Mouse (Mus musculus) hindbrain, postnatal 0 days (tissue): ENCODE results near the gene Gm10974. TPM values are rescaled to one million over a fixed set of nuclear protein-coding genes. Genes with fewer than 3 reads are reported as not detected.

Source experiments
- ATAC-seq: fragments of 200-750 bp; cut with Nextera tagmentation; 2 replicates; pipeline ENCODE4 v1.8.0; 2017; ENCODE audit warnings: mild to moderate bottlenecking, moderate TSS enrichment, moderate library complexity
- DNase-seq: peaks from one replicate; pipeline ENCODE4 v3.0.0-alpha.2; 2015; ENCODE audit warnings: low spot score
- H3K27ac ChIP-seq: fragments of 300-500 bp; sonication (generic); 2 replicates; pipeline ENCODE4 v1.5.1; 2014; ENCODE audit warnings: mild to moderate bottlenecking
- H3K27me3 ChIP-seq: fragments of 300-500 bp; sonication (generic); 2 replicates; pipeline ENCODE4 v1.6.1; 2014; ENCODE audit warnings: low read length, mixed read lengths; ENCODE audit not compliant: insufficient read depth
- H3K36me3 ChIP-seq: fragments of 300-500 bp; sonication (generic); 2 replicates; pipeline ENCODE4 v1.6.1; 2014; ENCODE audit warnings: low read length, mixed read lengths; ENCODE audit not compliant: insufficient read depth
- H3K4me1 ChIP-seq: fragments of 300-500 bp; sonication (generic); 2 replicates; pipeline ENCODE4 v1.6.1; 2014; ENCODE audit warnings: antibody characterized with exemption, low read length, mixed read lengths; ENCODE audit not compliant: insufficient read depth
- H3K4me2 ChIP-seq: fragments of 300-500 bp; sonication (generic); 2 replicates; pipeline ENCODE4 v1.6.1; 2014; ENCODE audit warnings: low read depth, mild to moderate bottlenecking, low read length, moderate library complexity, mixed read lengths
- H3K4me3 ChIP-seq: fragments of 300-500 bp; sonication (generic); 2 replicates; pipeline ENCODE4 v1.5.1; 2014; ENCODE audit warnings: low read length
- H3K9ac ChIP-seq: fragments of 300-500 bp; sonication (generic); replicated peaks from 2 replicates; pipeline ENCODE4 v1.6.1; 2014; ENCODE audit warnings: mild to moderate bottlenecking, low read length, moderate library complexity, mixed read lengths
- H3K9me3 ChIP-seq: fragments of 300-500 bp; sonication (generic); 2 replicates; pipeline ENCODE4 v1.6.1; 2016; ENCODE audit warnings: low read length, mixed read lengths
- CTCF ChIP-seq: IDR thresholded peaks from 2 replicates; pipeline ENCODE4 v1.5.1; 2016; ENCODE audit warnings: antibody characterized with exemption, control low read depth, low read depth
- WGBS: fragments of 180-500 bp; shearing (Covaris S2); extraction: QIAGEN DNeasy Blood & Tissue Kit; methylation state at CpG from one replicate; pipeline ENCODE4 v1.1.7; 2014; 5-methylcytosine and 5-hydroxymethylcytosine counted together
- polyA plus RNA-seq: library from polyadenylated mRNA; unstranded; fragments of >200 nt; fragmentation: Nextera tagmentation; extraction: Ambion mirVana; gene quantifications from 2 replicates; pipeline ENCODE4 v1.2.1, GENCODE M21; 2015
- total RNA-seq: library from RNA; depleted of rRNA; stranded (reverse); fragments of >200 nt; gene quantifications from 2 replicates; pipeline ENCODE4 v1.2.3, GENCODE M21; 2014

Gm10974 gene
- total and polyA plus RNA-seq, 2 experiments from 2014 or later: not detected

DNA sequence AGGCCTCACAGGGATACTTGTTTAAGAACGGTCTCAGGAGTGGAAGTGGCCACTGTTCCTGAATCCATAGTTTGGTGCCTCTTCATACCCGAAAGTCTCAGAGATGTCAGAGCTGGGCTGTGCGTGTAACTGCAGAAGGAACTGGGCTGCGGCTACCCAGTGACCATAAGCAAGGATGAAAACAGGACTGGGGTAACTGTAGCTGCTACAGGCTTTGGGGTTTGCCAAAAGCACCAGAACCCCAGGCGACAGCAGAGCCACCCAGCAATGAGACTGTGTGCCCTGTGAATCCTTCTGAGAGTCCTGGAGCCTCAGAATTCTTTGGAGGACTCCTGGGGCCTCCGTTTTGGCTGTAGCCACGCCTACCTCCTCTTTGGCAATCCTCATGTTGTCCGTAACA lies 35.9 kb downstream of the Gm10974 start:
- Histone ChIP-seq H3K27ac (no peak overlapping the region), H3K4me2 (no peak overlapping the region), H3K4me3 (no peak overlapping the region), H3K9ac (no peak overlapping the region), H3K4me1 (no peaks in the 10 kb centered on the region), H3K36me3 (no peaks in the 10 kb centered on the region), H3K27me3 (no peaks in the 10 kb centered on the region), H3K9me3 (no peaks in the 10 kb centered on the region)
- TF ChIP-seq CTCF: no peak
- DNase-seq (no peak), ATAC-seq (no peak)
- 63% methylated on average over 8 of the region's 8 CpGs for WGBS

DNA sequence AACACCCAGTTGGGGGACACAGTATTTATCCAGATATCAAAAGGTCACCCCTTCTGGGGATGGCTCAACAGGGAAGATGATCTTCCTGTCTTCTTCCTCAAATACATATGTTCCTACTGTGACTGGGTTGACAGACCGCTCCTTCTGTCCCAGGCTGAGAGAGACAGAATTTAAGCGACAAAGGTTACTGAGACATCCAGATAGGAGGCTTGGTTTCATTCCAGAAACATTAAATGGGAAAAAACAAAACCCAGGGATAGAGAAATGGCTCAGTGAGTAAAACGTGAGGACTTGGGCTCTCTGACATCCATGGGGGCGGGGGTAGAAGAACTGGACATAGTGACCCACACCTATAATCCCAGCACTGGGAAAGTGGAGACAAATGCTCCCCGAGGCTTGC lies 37.2 kb downstream of the Gm10974 start:
- H3K27ac ChIP-seq: no peak overlapping the region
- no peaks in the 10 kb centered on the region for H3K27me3 ChIP-seq
- H3K4me1 ChIP-seq: no peaks in the 10 kb centered on the region
- 94% methylated on average over 5 of the region's 5 CpGs for WGBS
- DNase-seq (no peak), ATAC-seq (no peak)
- no peak overlapping the region for H3K4me2 ChIP-seq
- H3K4me3 ChIP-seq: no peak overlapping the region
- H3K36me3 ChIP-seq: no peaks in the 10 kb centered on the region
- H3K9me3 ChIP-seq: no peaks in the 10 kb centered on the region
- H3K9ac ChIP-seq: no peak overlapping the region
- TF ChIP-seq CTCF: no peak

- no peaks in the 10 kb centered on the region for H3K27me3 ChIP-seq
- ATAC-seq: peak; percentile 25; the same call in 1 of the 2 replicates
- WGBS: 51% methylated on average over 10 of the region's 10 CpGs
- no peak overlapping the region for H3K4me3 ChIP-seq
- H3K36me3 ChIP-seq: no peaks in the 10 kb centered on the region
- peak; percentile 21 for DNase-seq
- no peak overlapping the region for H3K9ac ChIP-seq
- H3K27ac ChIP-seq: no peak overlapping the region
- no peak overlapping the region for H3K4me2 ChIP-seq
- H3K9me3 ChIP-seq: no peaks in the 10 kb centered on the region
- H3K4me1 ChIP-seq: no peaks in the 10 kb centered on the region
- no peak for TF ChIP-seq CTCF
Observed at GRCm38 (mm10) chr7:66404141-66404540, 38.4 kb downstream of the Gm10974 start.

DNA sequence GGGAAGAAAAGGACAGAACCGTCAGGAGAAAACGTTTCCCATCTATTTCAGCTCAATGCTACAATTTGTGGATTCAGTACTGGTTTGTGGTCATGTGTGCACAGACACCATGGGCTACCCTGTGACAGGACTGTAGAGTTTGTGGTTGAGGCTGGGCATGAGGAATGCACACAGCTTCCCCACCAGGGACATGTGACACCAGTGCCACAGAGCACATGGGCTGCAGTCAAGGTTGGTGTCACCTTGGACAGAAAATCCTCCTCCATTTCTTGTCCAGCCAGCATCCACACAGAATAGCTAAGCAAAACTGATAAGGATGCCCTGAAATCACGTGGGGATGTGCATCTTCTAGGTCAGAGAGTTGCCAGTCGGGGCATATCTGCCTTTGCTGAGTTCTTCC lies 39.1 kb downstream of the Gm10974 start:
- H3K4me3 ChIP-seq: no peak overlapping the region
- no peaks in the 10 kb centered on the region for H3K27me3 ChIP-seq
- DNase-seq: no peak
- no peaks in the 10 kb centered on the region for H3K4me1 ChIP-seq
- no peak overlapping the region for H3K4me2 ChIP-seq
- 77% methylated on average over 4 of the region's 4 CpGs for WGBS
- no peak for ATAC-seq
- no peak for TF ChIP-seq CTCF
- H3K36me3 ChIP-seq: no peaks in the 10 kb centered on the region
- no peak overlapping the region for H3K9ac ChIP-seq
- no peaks in the 10 kb centered on the region for H3K9me3 ChIP-seq
- H3K27ac ChIP-seq: no peak overlapping the region

- Histone ChIP-seq H3K4me2 (no peak overlapping the region), H3K4me3 (no peak overlapping the region), H3K4me1 (no peaks in the 10 kb centered on the region), H3K27ac (no peak overlapping the region), H3K27me3 (no peaks in the 10 kb centered on the region), H3K9ac (no peak overlapping the region), H3K9me3 (no peaks in the 10 kb centered on the region), H3K36me3 (no peaks in the 10 kb centered on the region)
- ATAC-seq (no peak), DNase-seq (no peak)
- TF ChIP-seq CTCF: no peak
- WGBS: 63% methylated on average over 11 of the region's 11 CpGs
Observed at GRCm38 (mm10) chr7:66405541-66405940, 39.8 kb downstream of the Gm10974 start.

GRCm38 (mm10) chr7:66405951-66406721 lies 40.4 kb downstream of the Gm10974 start:
- TF ChIP-seq CTCF: no peak
- DNase-seq (no peak), ATAC-seq (no peak)
- 53% methylated on average over 13 of the region's 13 CpGs for WGBS
- Histone ChIP-seq H3K27ac (no peak overlapping the region), H3K4me1 (no peaks in the 10 kb centered on the region), H3K9me3 (no peaks in the 10 kb centered on the region), H3K4me3 (no peak overlapping the region), H3K36me3 (no peaks in the 10 kb centered on the region), H3K27me3 (no peaks in the 10 kb centered on the region), H3K4me2 (no peak overlapping the region), H3K9ac (no peak overlapping the region)

- no peaks in the 10 kb centered on the region for H3K9me3 ChIP-seq
- H3K9ac ChIP-seq: no peak overlapping the region
- no peaks in the 10 kb centered on the region for H3K4me1 ChIP-seq
- H3K4me2 ChIP-seq: no peak overlapping the region
- no peak for DNase-seq
- no peak for ATAC-seq
- H3K36me3 ChIP-seq: no peaks in the 10 kb centered on the region
- H3K4me3 ChIP-seq: no peak overlapping the region
- no peaks in the 10 kb centered on the region for H3K27me3 ChIP-seq
- 86% methylated on average over 8 of the region's 8 CpGs for WGBS
- no peak for TF ChIP-seq CTCF
- no peak overlapping the region for H3K27ac ChIP-seq
Observed at GRCm38 (mm10) chr7:66406971-66407370, 41.3 kb downstream of the Gm10974 start.
